Mouse (Mus musculus) gastrocnemius, postnatal 36 days (tissue): ENCODE results near the gene Btbd3. TPM values are rescaled to one million over a fixed set of nuclear protein-coding genes. Genes with fewer than 3 reads are reported as not detected.
A peak's percentile ranks its signal among the peaks of the same experiment; 100 is the strongest.
"Not testable (repeated sequence)": the region's sequence is repeated elsewhere in the genome, so short reads cannot be mapped to it uniquely, and the experiment has no call there.

Source experiments
- DNase-seq, 2 experiments: peaks; one replicate each; pipeline ENCODE4 v3.0.0; 2022
- intact Hi-C: fragments of 180-260 bp; cut with DNase I; formaldehyde crosslinking; loops from one replicate; pipeline ENCODE4 v1.15.1; 2025
- total RNA-seq, 2 experiments: library from RNA; stranded (reverse); gene quantifications; 2 replicates each; pipeline ENCODE4 v1.2.3; 2021

Gene Btbd3
- total RNA-seq, 2 experiments from 2014 or later, result 8.0 to 8.8 TPM

- DNase-seq, result no peak
- intact Hi-C loops, result no loop called here
These were observed 22.7 kb downstream of the Btbd3 start for GRCm38 (mm10) chr2:138278853-138279640.

- DNase-seq, result no peak
- intact Hi-C loops, result no loop called here
These were observed 23.3 kb downstream of the Btbd3 start for GRCm38 (mm10) chr2:138279641-138280040.

- DNase-seq, result no peak
- intact Hi-C loops, result no loop called here
These were observed 23.9 kb downstream of the Btbd3 start for GRCm38 (mm10) chr2:138280225-138280711.

- DNase-seq, result peak in 1 of 2 experiments; percentile 44
- intact Hi-C loops, result no loop called here
These were observed 25.3 kb downstream of the Btbd3 start for GRCm38 (mm10) chr2:138281550-138282201.

- intact Hi-C loops, result no loop called here
- DNase-seq, result no peak
These were observed 27.0 kb downstream of the Btbd3 start for GRCm38 (mm10) chr2:138283372-138283771.

GRCm38 (mm10) chr2:138283856-138284255, 27.5 kb downstream of the Btbd3 start:
- intact Hi-C loops, result no loop called here

GRCm38 (mm10) chr2:138285811-138286210, 29.4 kb downstream of the Btbd3 start:
- intact Hi-C loops, result no loop called here
- DNase-seq, result no peak

More at GRCm38 (mm10) chr2:138283856-138284255, 27.5 kb downstream of the Btbd3 start:
- no peak for DNase-seq

GRCm38 (mm10) chr2:138290154-138290553, 33.8 kb downstream of the Btbd3 start:
- no peak for DNase-seq
- intact Hi-C loops, result no loop called here

- no peak for DNase-seq
- intact Hi-C loops, result no loop called here
These were observed 37.9 kb downstream of the Btbd3 start for GRCm38 (mm10) chr2:138294286-138294685.

GRCm38 (mm10) chr2:138306236-138306635, 49.9 kb downstream of the Btbd3 start:
- intact Hi-C loops, result loop anchor here (5.0 kb wide), 1 partner anchor 104 kb away; no protein-coding TSS in a partner anchor

GRCm38 (mm10) chr2:138315644-138316043, 59.3 kb downstream of the Btbd3 start:
- DNase-seq, result no peak
- intact Hi-C loops, result no loop called here

More at GRCm38 (mm10) chr2:138306236-138306635, 49.9 kb downstream of the Btbd3 start:
- DNase-seq, result no peak

- intact Hi-C loops, result no loop called here
- DNase-seq, result no peak
These were observed 64.0 kb downstream of the Btbd3 start for GRCm38 (mm10) chr2:138320408-138320807.

GRCm38 (mm10) chr2:138321041-138321481, 64.7 kb downstream of the Btbd3 start:
- DNase-seq, result no peak
- intact Hi-C loops, result no loop called here

- intact Hi-C loops, result no loop called here
These were observed 66.1 kb downstream of the Btbd3 start for GRCm38 (mm10) chr2:138322270-138323114.

GRCm38 (mm10) chr2:138326367-138326766, 70.0 kb downstream of the Btbd3 start:
- DNase-seq, result no peak
- intact Hi-C loops, result no loop called here

More at GRCm38 (mm10) chr2:138322270-138323114, 66.1 kb downstream of the Btbd3 start:
- DNase-seq, result no peak

- intact Hi-C loops, DNase-seq: not testable (repeated sequence)
These were observed 77.8 kb downstream of the Btbd3 start for GRCm38 (mm10) chr2:138334198-138334597.

GRCm38 (mm10) chr2:138337886-138338494, 81.6 kb downstream of the Btbd3 start:
- DNase-seq, result no peak
- intact Hi-C loops, result no loop called here

GRCm38 (mm10) chr2:138338524-138338923, 82.2 kb downstream of the Btbd3 start:
- intact Hi-C loops, result no loop called here
- DNase-seq, result no peak

- DNase-seq, result no peak
- intact Hi-C loops, result no loop called here
These were observed 99.0 kb downstream of the Btbd3 start for GRCm38 (mm10) chr2:138355366-138355765.

GRCm38 (mm10) chr2:138362474-138362873, 106.1 kb downstream of the Btbd3 start:
- intact Hi-C loops, result no loop called here

More at GRCm38 (mm10) chr2:138362474-138362873, 106.1 kb downstream of the Btbd3 start:
- DNase-seq, result no peak
